Mouse (Mus musculus) intestine, embryonic 15.5 days (tissue): ENCODE results near the gene Pakap. TPM values are rescaled to one million over a fixed set of nuclear protein-coding genes. Genes with fewer than 3 reads are reported as not detected.

Experiments used
- ATAC-seq: fragments of 200-750 bp; cut with Nextera tagmentation; 2 replicates; pipeline ENCODE4 v1.8.0; 2017; ENCODE audit warnings: moderate TSS enrichment, moderate library complexity
- H3K27ac ChIP-seq: fragments of 300-500 bp; sonication (generic); 2 replicates; pipeline ENCODE4 v1.5.1; 2015; ENCODE audit warnings: mild to moderate bottlenecking, inconsistent platforms
- H3K27me3 ChIP-seq: fragments of 300-500 bp; sonication (generic); replicated peaks from 2 replicates; pipeline ENCODE4 v1.6.1; 2015; ENCODE audit warnings: inconsistent platforms
- H3K36me3 ChIP-seq: fragments of 300-500 bp; sonication (generic); 2 replicates; pipeline ENCODE4 v1.6.1; 2015; ENCODE audit warnings: inconsistent platforms
- H3K4me1 ChIP-seq: fragments of 300-500 bp; sonication (generic); replicated peaks from 2 replicates; pipeline ENCODE4 v1.6.1; 2015; ENCODE audit warnings: inconsistent platforms
- H3K4me2 ChIP-seq: fragments of 300-500 bp; sonication (generic); replicated peaks from 2 replicates; pipeline ENCODE4 v1.6.1; 2015; ENCODE audit warnings: mild to moderate bottlenecking, inconsistent platforms
- H3K4me3 ChIP-seq: fragments of 300-500 bp; sonication (generic); replicated peaks from 2 replicates; pipeline ENCODE4 v1.5.1; 2015; ENCODE audit warnings: inconsistent platforms
- H3K9ac ChIP-seq: fragments of 300-500 bp; sonication (generic); 2 replicates; pipeline ENCODE4 v1.6.1; 2015; ENCODE audit warnings: inconsistent platforms
- H3K9me3 ChIP-seq: fragments of 300-500 bp; sonication (generic); 2 replicates; pipeline ENCODE4 v1.6.1; 2016; ENCODE audit warnings: inconsistent platforms
- WGBS: fragments of 180-500 bp; shearing (Covaris S2); methylation state at CpG from one replicate; pipeline ENCODE4 v1.1.7; 2015; 5-methylcytosine and 5-hydroxymethylcytosine counted together
- polyA plus RNA-seq: library from polyadenylated mRNA; unstranded; fragments of >200 nt; fragmentation: Nextera tagmentation; extraction: Ambion mirVana; gene quantifications from 2 replicates; pipeline ENCODE4 v1.2.1, GENCODE M21; 2015

Pakap gene
- polyA plus RNA-seq, 1 experiment from 2014 or later, result 25.9 TPM

- Histone ChIP-seq H3K4me3 (no peak overlapping the region), H3K9me3 (no peaks in the 10 kb centered on the region), H3K9ac (no peak overlapping the region), H3K27ac (no peak overlapping the region), H3K27me3 (no peaks in the 10 kb centered on the region), H3K36me3 (no peaks in the 10 kb centered on the region), H3K4me2 (no peak overlapping the region), H3K4me1 (peaks cover 10% of the 10 kb centered on the region; the same call in 1 of the 2 replicates)
- ATAC-seq, result no peak
- 82% methylated on average over 10 of the region's 10 CpGs for WGBS
Measured at GRCm38 (mm10) chr4:57892001-57892586, 324.1 kb downstream of the Pakap start.

- no peaks in the 10 kb centered on the region for H3K36me3 ChIP-seq
- no peaks in the 10 kb centered on the region for H3K27me3 ChIP-seq
- H3K4me3 ChIP-seq, result no peak overlapping the region
- H3K4me2 ChIP-seq, result no peak overlapping the region
- 49% methylated on average over 5 of the region's 5 CpGs for WGBS
- no peak overlapping the region for H3K9ac ChIP-seq
- peaks cover 10% of the 10 kb centered on the region; the same call in 1 of the 2 replicates for H3K4me1 ChIP-seq
- H3K27ac ChIP-seq, result peak overlapping the region; percentile 48; the same call in 1 of the 2 replicates
- no peak for ATAC-seq
- H3K9me3 ChIP-seq, result no peaks in the 10 kb centered on the region
Measured at GRCm38 (mm10) chr4:57895140-57895539, 327.2 kb downstream of the Pakap start.

- H3K27ac ChIP-seq, result peak overlapping the region; percentile 48; the same call in 1 of the 2 replicates
- H3K9me3 ChIP-seq, result no peaks in the 10 kb centered on the region
- no peak overlapping the region for H3K9ac ChIP-seq
- H3K4me1 ChIP-seq, result peaks cover 10% of the 10 kb centered on the region; the same call in 1 of the 2 replicates
- no peak for ATAC-seq
- no peaks in the 10 kb centered on the region for H3K27me3 ChIP-seq
- no peak overlapping the region for H3K4me2 ChIP-seq
- no peaks in the 10 kb centered on the region for H3K36me3 ChIP-seq
- WGBS, result 37% methylated on average over 6 of the region's 6 CpGs
- H3K4me3 ChIP-seq, result no peak overlapping the region
Measured at GRCm38 (mm10) chr4:57895902-57896301, 327.9 kb downstream of the Pakap start.

- Histone ChIP-seq H3K4me3 (no peak overlapping the region), H3K27ac (no peak overlapping the region), H3K27me3 (no peaks in the 10 kb centered on the region), H3K36me3 (no peaks in the 10 kb centered on the region), H3K4me1 (peaks cover 10% of the 10 kb centered on the region; the same call in 1 of the 2 replicates), H3K9ac (no peak overlapping the region), H3K9me3 (no peaks in the 10 kb centered on the region), H3K4me2 (no peak overlapping the region)
- ATAC-seq, result no peak
- WGBS, result 73% methylated on average over 3 of the region's 3 CpGs
Measured at GRCm38 (mm10) chr4:57896631-57897030, 328.7 kb downstream of the Pakap start.

GRCm38 (mm10) chr4:57901210-57901609 lies 333.2 kb downstream of the Pakap start:
- Histone ChIP-seq H3K4me2 (no peak overlapping the region), H3K27me3 (no peaks in the 10 kb centered on the region), H3K4me3 (no peak overlapping the region), H3K9ac (no peak overlapping the region), H3K36me3 (no peaks in the 10 kb centered on the region), H3K27ac (no peak overlapping the region), H3K4me1 (no peaks in the 10 kb centered on the region), H3K9me3 (no peaks in the 10 kb centered on the region)
- peak; percentile 46; the same call in 1 of the 2 replicates for ATAC-seq
- 9% methylated on average over 4 of the region's 4 CpGs for WGBS

GRCm38 (mm10) chr4:57902619-57903018 lies 334.6 kb downstream of the Pakap start:
- no peaks in the 10 kb centered on the region for H3K27me3 ChIP-seq
- 75% methylated on average over 5 of the region's 5 CpGs for WGBS
- no peak overlapping the region for H3K4me2 ChIP-seq
- no peak overlapping the region for H3K9ac ChIP-seq
- H3K4me3 ChIP-seq, result no peak overlapping the region
- H3K9me3 ChIP-seq, result no peaks in the 10 kb centered on the region
- H3K36me3 ChIP-seq, result no peaks in the 10 kb centered on the region
- no peaks in the 10 kb centered on the region for H3K4me1 ChIP-seq
- no peak overlapping the region for H3K27ac ChIP-seq
- no peak for ATAC-seq

GRCm38 (mm10) chr4:57904211-57904610 lies 336.2 kb downstream of the Pakap start:
- Histone ChIP-seq H3K4me1 (no peaks in the 10 kb centered on the region), H3K4me3 (no peak overlapping the region), H3K4me2 (no peak overlapping the region; the same call in 1 of the 2 replicates), H3K27me3 (no peaks in the 10 kb centered on the region), H3K9ac (no peak overlapping the region), H3K9me3 (no peaks in the 10 kb centered on the region), H3K27ac (no peak overlapping the region), H3K36me3 (no peaks in the 10 kb centered on the region)
- peak; percentile 57; the same call in 1 of the 2 replicates for ATAC-seq
- WGBS, result 9% methylated on average over 5 of the region's 5 CpGs

- no peak overlapping the region for H3K27ac ChIP-seq
- H3K9me3 ChIP-seq, result no peaks in the 10 kb centered on the region
- H3K4me1 ChIP-seq, result no peaks in the 10 kb centered on the region
- no peak overlapping the region for H3K4me3 ChIP-seq
- peak; percentile 73 for ATAC-seq
- no peak overlapping the region for H3K9ac ChIP-seq
- no peaks in the 10 kb centered on the region for H3K36me3 ChIP-seq
- 23% methylated on average over 9 of the region's 9 CpGs for WGBS
- H3K4me2 ChIP-seq, result no peak overlapping the region; the same call in 1 of the 2 replicates
- H3K27me3 ChIP-seq, result no peaks in the 10 kb centered on the region
Measured at GRCm38 (mm10) chr4:57904638-57905037, 336.7 kb downstream of the Pakap start.

GRCm38 (mm10) chr4:57906708-57907107 lies 338.7 kb downstream of the Pakap start:
- Histone ChIP-seq H3K27ac (no peak overlapping the region), H3K4me2 (no peak overlapping the region), H3K9me3 (no peaks in the 10 kb centered on the region), H3K9ac (no peak overlapping the region), H3K36me3 (no peaks in the 10 kb centered on the region), H3K27me3 (no peaks in the 10 kb centered on the region), H3K4me1 (no peaks in the 10 kb centered on the region), H3K4me3 (no peak overlapping the region)
- ATAC-seq, result no peak
- 45% methylated on average over 2 of the region's 2 CpGs for WGBS

GRCm38 (mm10) chr4:57908860-57909259 lies 340.9 kb downstream of the Pakap start:
- ATAC-seq, result no peak

GRCm38 (mm10) chr4:57913021-57913420 lies 345.0 kb downstream of the Pakap start:
- Histone ChIP-seq H3K9ac (no peak overlapping the region), H3K4me2 (peak overlapping the region; percentile 1; the same call in 1 of the 2 replicates), H3K4me3 (no peak overlapping the region), H3K36me3 (no peaks in the 10 kb centered on the region), H3K4me1 (peaks cover 8% of the 10 kb centered on the region), H3K9me3 (no peaks in the 10 kb centered on the region), H3K27ac (no peak overlapping the region), H3K27me3 (no peaks in the 10 kb centered on the region)
- ATAC-seq, result no peak

More at GRCm38 (mm10) chr4:57908860-57909259, 340.9 kb downstream of the Pakap start:
- Histone ChIP-seq H3K4me1 (no peaks in the 10 kb centered on the region), H3K36me3 (no peaks in the 10 kb centered on the region), H3K4me2 (no peak overlapping the region), H3K4me3 (no peak overlapping the region), H3K27me3 (no peaks in the 10 kb centered on the region), H3K27ac (no peak overlapping the region), H3K9me3 (no peaks in the 10 kb centered on the region), H3K9ac (no peak overlapping the region)
- WGBS, result 62% methylated on average over 6 of the region's 6 CpGs

- H3K4me1 ChIP-seq, result peaks cover 8% of the 10 kb centered on the region
- WGBS, result 57% methylated on average over 10 of the region's 10 CpGs
- H3K4me2 ChIP-seq, result peak overlapping the region; percentile 51
- no peaks in the 10 kb centered on the region for H3K27me3 ChIP-seq
- H3K9me3 ChIP-seq, result no peaks in the 10 kb centered on the region
- peak overlapping the region; percentile 41 for H3K4me3 ChIP-seq
- peak overlapping the region; percentile 54 for H3K9ac ChIP-seq
- H3K27ac ChIP-seq, result peak overlapping the region; percentile 91
- no peaks in the 10 kb centered on the region for H3K36me3 ChIP-seq
- peak; percentile 26; the same call in 1 of the 2 replicates for ATAC-seq
Measured at GRCm38 (mm10) chr4:57914193-57915190, 346.5 kb downstream of the Pakap start.
